In genomic region chr10:21566074-21566473, GRCm38 (mm10) we compare ENCODE assay signal across 35 mouse cellular contexts. TPM values are rescaled to one million over a fixed set of nuclear protein-coding genes. Genes with fewer than 3 reads are reported as not detected.
DNase-seq lines count a peak whose midpoint lies in the region; ATAC-seq and TF ChIP-seq lines count a peak whose summit lies in the region.
"Had no signal": no experiment of that assay in that cellular context is flagged by ENCODE, and none has a peak within 500 bp of the region (broad histone marks: within the 10 kb centered on the region; RNA-seq: fewer than 3 reads in every experiment).

No protein-coding gene starts in this region.

- peak overlapping the region; percentile 44; the same call in 1 of the 2 replicates for H3K4me2 ChIP-seq in CH12.LX (ENCODE audit: insufficient read depth, low read depth, poor library complexity, severe bottlenecking)
- H3K4me2 ChIP-seq: embryonic facial prominence, embryonic 13.5 days; forebrain, embryonic 13.5 days; heart, embryonic 11.5 days; heart, embryonic 15.5 days; hindbrain, embryonic 13.5 days; intestine, embryonic 15.5 days had no signal

- dilution Hi-C loops in CH12.LX (cut with MboI; ENCODE audit: extremely low pct_ligation_motif_present, extremely low pct_unique_long_range_greater_than_20kb, low sequenced_read_pairs), result no loop called here

- H3K4me1 ChIP-seq in CH12.LX (ENCODE audit: control insufficient read depth in 1 of 2, insufficient read depth in 2 of 2), result peaks cover 0 to 16% of the 10 kb centered on the region in 2 experiments; a peak in 3 of 4 replicates
- H3K4me1 ChIP-seq: embryonic facial prominence, embryonic 10.5 days; forebrain, embryonic 13.5 days; hindbrain, embryonic 10.5 days; hindbrain, embryonic 13.5 days; intestine, embryonic 15.5 days had no signal

- TF ChIP-seq CTCF in CH12.LX (conservative IDR thresholded peaks at IDR 0.05 in 1 of 2, IDR thresholded peaks at IDR 0.05 in 1 of 2; ENCODE audit: low read depth in 2 of 2, low read length in 2 of 2), result no peak

- no peak for TF ChIP-seq EP300 in CH12.LX (IDR thresholded peaks at IDR 0.05; ENCODE audit: low read length)

- no peaks in the 10 kb centered on the region for H3K9me3 ChIP-seq in CH12.LX (replicated peaks; ENCODE audit: low read length)
- H3K9me3 ChIP-seq: embryonic facial prominence, embryonic 10.5 days; embryonic facial prominence, embryonic 13.5 days; forebrain, embryonic 13.5 days; heart, embryonic 15.5 days; hindbrain, embryonic 10.5 days; hindbrain, embryonic 13.5 days; intestine, embryonic 15.5 days had no signal

- no peak overlapping the region for H3K9ac ChIP-seq in CH12.LX (ENCODE audit: insufficient read depth, low read depth)
- H3K9ac ChIP-seq: embryonic facial prominence, embryonic 13.5 days; forebrain, embryonic 13.5 days; forebrain, postnatal 0 days; heart, embryonic 15.5 days; hindbrain, embryonic 13.5 days; intestine, embryonic 15.5 days had no signal

- peak; percentile 86 for ATAC-seq in granulocyte monocyte progenitor cell, adult 5-6 weeks (replicated peaks; ENCODE audit: poor library complexity, severe bottlenecking)
- ATAC-seq in megakaryocyte progenitor cell, adult 5-6 weeks (replicated peaks; ENCODE audit: poor library complexity), result peak; percentile 52; the same call in 1 of the 2 replicates
- ATAC-seq: forebrain, embryonic 13.5 days; forebrain, postnatal 0 days; hindbrain, embryonic 16.5 days; intestine, embryonic 15.5 days; Patski had no signal

- no peaks in the 10 kb centered on the region for H3K79me2 ChIP-seq in CH12.LX (replicated peaks; ENCODE audit: control insufficient read depth, extremely low read depth, insufficient read depth, poor library complexity, severe bottlenecking)

- no peaks in the 10 kb centered on the region for H3K27me3 ChIP-seq in CH12.LX (replicated peaks)
- H3K27me3 ChIP-seq: embryonic facial prominence, embryonic 13.5 days; forebrain, embryonic 13.5 days; heart, embryonic 15.5 days; hindbrain, embryonic 13.5 days; intestine, embryonic 15.5 days had no signal

- no peaks in the 10 kb centered on the region for H3K36me3 ChIP-seq in CH12.LX (replicated peaks in 1 of 2; ENCODE audit: control insufficient read depth in 1 of 2, insufficient read depth in 1 of 2, low read length in 1 of 2)
- H3K36me3 ChIP-seq: embryonic facial prominence, embryonic 10.5 days; embryonic facial prominence, embryonic 13.5 days; heart, embryonic 15.5 days; hindbrain, embryonic 10.5 days; hindbrain, embryonic 13.5 days; intestine, embryonic 15.5 days had no signal

- DNase-seq in CH12.LX (ENCODE audit: extremely low read depth), result no peak
- DNase-seq in MEL-GATA-1-ER (ENCODE audit: extremely low read depth, low read depth), result peak; percentile 5
- DNase-seq in lung, postnatal 10 days, result no peak
- DNase-seq in testis, postnatal 10 days (ENCODE audit: low spot score), result no peak
- DNase-seq: adrenal gland, postnatal 10 days; adrenal gland, postnatal 36 days; cerebellum, adult 11 months; cerebellum, adult 2 months; cerebellum, adult 9-11 months; cerebellum, postnatal 25 days; embryo, embryonic 11 days; forebrain, postnatal 0 days; gastrocnemius, postnatal 25 days; heart, postnatal 10 days; heart, postnatal 36 days had no signal

- no peak for TF ChIP-seq RAD21 in CH12.LX (IDR thresholded peaks at IDR 0.05; ENCODE audit: low read depth, low read length)

- H3K4me3 ChIP-seq in CH12.LX (replicated peaks in 1 of 3; ENCODE audit: low read depth in 2 of 3, low read length in 2 of 3, poor library complexity in 1 of 3), result no peak overlapping the region
- H3K4me3 ChIP-seq: embryonic facial prominence, embryonic 10.5 days; embryonic facial prominence, embryonic 13.5 days; erythroblast, embryonic 14.5 days; forebrain, embryonic 13.5 days; heart, embryonic 15.5 days; hindbrain, embryonic 10.5 days; hindbrain, embryonic 13.5 days; intestine, embryonic 15.5 days had no signal

- TF ChIP-seq POLR2A in CH12.LX (IDR thresholded peaks at IDR 0.05; ENCODE audit: low read depth, low read length), result no peak

- H3K27ac ChIP-seq in CH12.LX (ENCODE audit: insufficient read depth, low read depth), result no peak overlapping the region
- H3K27ac ChIP-seq: embryonic facial prominence, embryonic 10.5 days; embryonic facial prominence, embryonic 13.5 days; forebrain, embryonic 13.5 days; heart, embryonic 15.5 days; hindbrain, embryonic 10.5 days; hindbrain, embryonic 13.5 days; intestine, embryonic 15.5 days had no signal

- in situ Hi-C loops in CH12.LX (cut with MboI; ENCODE audit: low pct_ligation_motif_present, low pct_unique_long_range_greater_than_20kb, low sequenced_read_pairs), result no loop called here

TF ChIP-seq in CH12.LX, 34 proteins besides CTCF, POLR2A, EP300 and RAD21:
- TF ChIP-seq CHD1 (IDR thresholded peaks at IDR 0.05; ENCODE audit: low read depth, low read length) (no peak), ZC3H11A (IDR thresholded peaks at IDR 0.05; ENCODE audit: low read depth, low read length) (no peak), KAT2A (IDR thresholded peaks at IDR 0.05; ENCODE audit: insufficient replicate concordance, low read length) (no peak), ZNF384 (IDR thresholded peaks at IDR 0.05; ENCODE audit: low read depth, low read length) (no peak), HCFC1 (IDR thresholded peaks at IDR 0.05; ENCODE audit: low read depth, low read length) (no peak), CHD2 (IDR thresholded peaks at IDR 0.05; ENCODE audit: low read length) (no peak), ZKSCAN1 (IDR thresholded peaks at IDR 0.05; ENCODE audit: borderline replicate concordance, low read depth, low read length) (no peak), POLR2AphosphoS2 (IDR thresholded peaks at IDR 0.05; ENCODE audit: low read depth, low read length) (no peak), USF1 (IDR thresholded peaks at IDR 0.05; ENCODE audit: low read depth, low read length) (no peak), ELF1 (IDR thresholded peaks at IDR 0.05; ENCODE audit: low read depth, low read length) (no peak), TBP (conservative IDR thresholded peaks at IDR 0.05; ENCODE audit: low read depth, low read length) (no peak), MYC (IDR thresholded peaks at IDR 0.05; ENCODE audit: low read depth, low read length) (no peak), NRF1 (IDR thresholded peaks at IDR 0.05; ENCODE audit: low read depth, low read length) (no peak), UBTF (IDR thresholded peaks at IDR 0.05; ENCODE audit: low read depth, low read length) (no peak), ZMIZ1 (IDR thresholded peaks at IDR 0.05; ENCODE audit: low read depth, low read length) (no peak), MAZ (IDR thresholded peaks at IDR 0.05; ENCODE audit: low read depth, low read length) (no peak), SMC3 (IDR thresholded peaks at IDR 0.05; ENCODE audit: low read depth, low read length) (no peak), MAFK (IDR thresholded peaks at IDR 0.05; ENCODE audit: insufficient replicate concordance, low read length) (no peak), GABPA (IDR thresholded peaks at IDR 0.05; ENCODE audit: insufficient replicate concordance, low read depth, low read length) (no peak), IRF4 (IDR thresholded peaks at IDR 0.05; ENCODE audit: low read depth, low read length) (no peak)
TF ChIP-seq in CH12.LX: peak in this region for 0.

RNA-seq across cellular contexts. Expression of gene 1700020N01Rik, which starts 26.9 kb away (rescaled TPM):
- not detected in 2 replicates for total RNA-seq in CH12.LX (2012; rRNA removed)
- total RNA-seq in CH12.LX (2014; rRNA removed), result not detected in 2 replicates
- not detected in 2 replicates for polyA plus RNA-seq in CH12.LX (2012; ENCODE audit: insufficient read length, low read depth)
- total RNA-seq in granulocyte monocyte progenitor cell, adult 5-6 weeks (2014; fragmentation: Nextera tagmentation), result not detected in 2 replicates
- total RNA-seq in granulocyte monocyte progenitor cell, adult 5-6 weeks (2017), result not detected in 2 replicates
- not detected in 2 replicates for total RNA-seq in megakaryocyte progenitor cell, adult 5-6 weeks (2015)
- not detected in 2 replicates for total RNA-seq in megakaryocyte progenitor cell, adult 5-6 weeks (2017)
- total RNA-seq: adrenal gland, adult 18-20 months; adrenal gland, postnatal 10 days; adrenal gland, postnatal 36 days; forebrain, postnatal 0 days; gastrocnemius, adult 8-10 months; gastrocnemius, postnatal 25 days; heart, adult 8-10 months; heart, postnatal 10 days; heart, postnatal 36 days had no signal
- polyA plus RNA-seq: C2C12; CD4-positive, CD25-positive, alpha-beta regulatory T cell, adult 4 months; cerebellum, adult 2 months; cortical plate, adult 2 months; embryonic facial prominence, embryonic 10.5 days; embryonic facial prominence, embryonic 13.5 days; erythroblast, embryonic 14.5 days; forebrain, embryonic 13.5 days; forebrain, postnatal 0 days; gonadal fat pad, adult 2 months; heart, embryonic 15.5 days; hindbrain, embryonic 10.5 days; hindbrain, embryonic 13.5 days; hindbrain, embryonic 16.5 days; intestine, embryonic 15.5 days; Patski had no signal
